Mouse (Mus musculus): ENCODE measurements at regions not wholly inside any gene's neighbourhood (a gene's known extent, or its start where the extent isn't known, plus 50 kb on each side); places are given as distances from the start of the nearest gene placed in this dataset.

DNA sequence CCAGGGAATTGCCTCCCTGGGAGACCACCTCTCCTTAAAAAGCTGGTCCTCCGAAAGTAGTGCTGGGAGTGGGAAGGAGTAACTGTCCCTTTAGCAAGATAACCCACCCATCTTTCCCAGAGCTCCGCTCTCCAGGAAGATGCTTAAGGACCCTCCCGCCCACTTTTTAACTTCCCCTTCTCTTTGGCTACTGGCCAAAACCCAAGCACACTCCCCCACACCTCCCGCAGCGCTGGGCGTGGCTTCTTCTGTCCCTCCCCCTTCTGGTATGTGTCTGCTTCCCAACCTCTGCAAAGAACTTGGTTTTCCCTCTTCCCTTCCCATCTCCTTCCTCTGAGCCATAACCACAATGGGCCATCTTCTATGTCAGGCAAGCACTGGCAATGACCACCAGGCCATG, 85.4 kb downstream of the Rpap3 start:
- DNase-seq (ENCODE audit: low spot score) = no peak

DNA sequence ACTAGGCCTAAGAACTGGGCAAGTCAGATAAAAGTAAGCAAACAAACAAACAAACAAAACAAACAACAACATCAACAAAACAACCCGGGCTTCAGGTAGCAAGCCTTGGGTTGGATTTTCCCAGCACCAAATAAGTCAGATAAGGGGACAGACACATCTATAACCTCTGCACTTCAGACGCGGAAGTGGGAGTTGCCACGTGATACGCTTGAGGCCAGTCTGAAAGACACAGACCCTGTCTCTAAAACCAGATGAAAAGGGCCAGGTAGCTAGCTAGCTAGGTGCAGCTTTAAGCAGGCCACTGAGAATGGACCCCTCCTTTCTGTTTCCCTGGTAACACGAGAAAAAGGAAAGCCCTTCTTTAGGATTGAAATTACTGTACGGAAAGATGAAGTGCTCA, 85.9 kb downstream of the Rpap3 start:
- DNase-seq (ENCODE audit: low spot score) = no peak

DNA sequence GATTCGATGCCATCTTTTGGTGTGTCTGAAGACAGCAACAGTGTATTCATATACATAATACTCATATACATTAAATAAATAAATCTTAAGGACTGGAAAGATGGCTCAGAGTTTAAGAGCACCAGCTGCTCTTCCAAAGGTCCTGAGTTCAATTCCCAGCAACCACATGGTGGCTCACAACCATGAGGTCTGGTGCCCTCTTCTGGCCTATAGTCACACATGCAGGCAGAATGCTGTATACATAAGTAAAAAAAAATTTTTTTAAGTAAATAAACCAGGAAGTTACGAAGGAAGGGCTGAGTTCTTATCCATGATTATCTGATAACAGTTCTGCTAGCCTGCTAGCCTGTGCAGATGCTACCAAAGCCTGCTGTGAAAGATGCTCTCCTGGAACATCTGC, 93.3 kb downstream of the Rpap3 start:
- DNase-seq (ENCODE audit: low spot score) = no peak

GRCm38 (mm10) chr15:97610767-97611166, 94.9 kb downstream of the Rpap3 start:
- no peak for DNase-seq (ENCODE audit: low spot score)

DNA sequence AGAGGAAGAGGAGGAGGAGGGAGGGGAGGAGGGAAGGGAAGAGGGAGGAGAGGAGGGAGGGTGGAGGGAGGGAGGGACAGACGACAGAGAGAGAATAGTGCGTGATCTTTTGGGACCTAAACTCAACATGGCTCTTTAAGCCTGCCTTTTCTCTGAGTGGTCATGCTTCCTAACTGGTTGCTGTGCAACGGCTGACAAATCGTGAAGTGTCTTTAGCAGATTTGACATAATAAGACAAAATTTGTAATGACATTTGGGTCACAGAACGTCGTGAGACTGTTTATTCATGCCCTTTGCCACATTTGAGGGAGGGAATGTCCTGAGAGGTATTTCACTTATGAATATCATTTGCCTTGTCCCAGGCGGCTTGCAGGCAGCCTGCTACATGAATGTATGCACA, 96.1 kb downstream of the Rpap3 start:
- DNase-seq (ENCODE audit: low spot score) = no peak

GRCm38 (mm10) chr15:97608651-97609050, 97.0 kb downstream of the Rpap3 start:
- DNase-seq (ENCODE audit: low spot score) = no peak

DNA sequence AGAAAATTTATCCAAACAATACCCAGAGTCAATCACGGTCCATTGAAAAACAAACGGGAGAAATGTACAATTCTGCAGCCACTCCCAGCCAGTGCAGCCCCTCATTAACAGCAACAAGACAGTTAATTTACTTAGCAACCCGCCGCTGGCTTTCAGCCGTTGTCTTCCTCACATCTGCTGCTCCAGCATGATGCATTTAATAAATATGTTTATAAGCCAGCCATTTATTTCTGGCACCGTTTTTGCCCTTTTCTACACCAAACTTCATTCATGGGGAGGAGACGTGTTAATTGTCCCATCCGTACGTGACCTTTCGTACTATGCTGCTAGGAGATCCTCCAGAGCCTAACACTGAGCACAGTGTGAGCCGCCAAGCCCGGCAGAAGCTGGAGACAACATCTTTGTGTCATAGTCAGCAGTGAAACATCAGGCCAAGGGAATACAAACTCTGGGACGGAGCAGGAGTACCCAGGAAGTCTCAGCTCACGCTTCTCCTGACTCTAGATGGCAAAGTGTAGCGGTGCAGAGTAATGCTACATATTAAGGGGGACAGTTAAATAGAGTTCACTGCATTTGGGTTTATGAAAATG, 97.9 kb downstream of the Rpap3 start:
- no peak for DNase-seq (ENCODE audit: low spot score)

DNA sequence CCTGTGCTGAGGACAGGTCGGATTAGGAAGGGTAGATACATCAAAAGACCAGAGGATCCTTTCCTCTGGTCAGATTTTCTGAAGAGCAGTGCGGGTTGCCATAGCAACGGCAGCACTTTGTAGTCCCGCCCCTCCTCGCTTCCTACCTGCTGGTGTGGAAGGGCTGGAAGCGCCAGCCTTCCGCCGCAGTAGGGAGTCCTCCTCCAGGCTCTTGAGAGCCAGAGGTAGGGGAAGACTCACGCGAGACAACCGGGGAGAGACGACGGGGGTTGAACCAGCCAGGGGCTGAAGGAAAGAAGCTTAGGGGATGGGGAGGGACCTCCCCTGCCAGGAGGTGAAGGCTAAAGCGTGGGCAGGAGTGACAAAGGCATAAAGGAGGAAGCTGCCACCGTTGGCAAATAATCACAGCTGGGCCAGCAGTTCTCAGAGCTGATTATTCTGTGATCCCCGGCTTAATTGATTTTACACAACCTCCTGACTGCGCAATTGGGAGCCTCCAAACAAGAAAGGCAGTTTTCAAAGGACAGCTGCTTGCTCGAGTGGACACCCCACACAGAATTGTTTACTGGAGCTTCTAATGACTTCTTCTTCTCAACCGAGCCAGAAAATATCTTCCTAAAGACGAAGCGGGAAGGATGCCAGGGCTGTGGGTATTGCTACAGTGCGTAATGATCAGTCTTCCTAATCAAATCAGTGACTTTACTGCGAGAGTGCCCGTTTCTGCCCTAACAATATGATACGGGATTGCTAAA, 98.8 kb downstream of the Rpap3 start:
- no peak for DNase-seq (ENCODE audit: low spot score)

DNA sequence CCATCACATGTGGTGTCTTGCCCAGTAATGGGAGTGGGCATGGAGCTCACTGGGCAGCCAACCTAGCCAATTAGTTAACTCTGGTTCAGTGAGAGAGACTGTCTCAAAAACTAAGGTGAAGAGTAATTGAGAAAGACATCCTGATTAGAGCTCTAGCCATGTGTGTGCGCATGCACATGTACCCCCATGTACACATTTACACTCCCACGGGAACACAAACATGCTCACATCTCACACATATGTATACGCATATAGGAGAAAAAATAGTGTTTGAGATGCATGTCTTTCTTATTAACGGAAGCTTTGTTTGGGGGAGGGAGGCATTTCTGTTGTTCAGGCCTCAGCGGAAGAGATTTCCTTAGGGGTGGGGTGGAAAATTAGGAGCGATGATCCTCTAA, 99.4 kb downstream of the Rpap3 start:
- DNase-seq (ENCODE audit: low spot score) = no peak

DNA sequence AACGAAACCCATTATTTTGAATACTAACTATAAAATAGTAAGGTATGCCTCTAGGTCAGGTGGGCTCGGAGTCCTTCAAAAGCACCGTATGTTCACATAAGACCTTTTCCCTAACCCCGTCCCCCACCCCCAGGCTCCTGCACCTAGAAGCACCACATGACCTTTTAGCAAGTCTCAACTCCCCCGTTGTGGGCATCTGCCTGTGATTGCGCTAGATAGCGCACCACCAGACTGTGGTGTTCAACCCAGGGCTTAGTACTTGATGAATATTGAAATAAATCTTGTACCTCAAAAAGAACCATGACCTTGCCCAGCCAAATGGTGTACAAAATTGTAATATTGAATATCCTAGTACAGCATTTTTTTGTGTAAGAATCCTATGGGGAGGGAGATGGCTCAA, 99.8 kb downstream of the Rpap3 start:
- no peak for DNase-seq (ENCODE audit: low spot score)

DNA sequence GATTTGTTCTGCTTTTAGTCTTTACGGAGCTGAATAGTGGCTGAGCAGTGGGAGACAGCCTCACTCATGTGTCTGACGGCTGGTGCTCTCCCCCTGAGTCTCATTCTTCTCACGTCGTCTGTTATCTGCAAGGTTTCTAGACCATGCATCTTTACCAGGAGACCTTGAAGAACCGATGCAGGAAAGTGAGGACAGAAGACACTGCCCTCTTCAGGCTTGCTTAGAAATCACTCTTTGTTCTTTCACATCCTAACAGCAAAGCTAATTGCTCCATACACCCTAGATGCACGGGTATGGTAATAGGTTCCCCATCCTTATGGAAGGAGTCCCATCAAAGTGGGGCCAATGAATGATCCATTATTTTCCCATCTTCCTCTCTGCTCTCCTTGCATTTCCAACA, 102.1 kb downstream of the Rpap3 start:
- no peak for DNase-seq (ENCODE audit: low spot score)

GRCm38 (mm10) chr15:97598270-97598669, 107.4 kb downstream of the Rpap3 start:
- DNase-seq (ENCODE audit: low spot score) = no peak

DNA sequence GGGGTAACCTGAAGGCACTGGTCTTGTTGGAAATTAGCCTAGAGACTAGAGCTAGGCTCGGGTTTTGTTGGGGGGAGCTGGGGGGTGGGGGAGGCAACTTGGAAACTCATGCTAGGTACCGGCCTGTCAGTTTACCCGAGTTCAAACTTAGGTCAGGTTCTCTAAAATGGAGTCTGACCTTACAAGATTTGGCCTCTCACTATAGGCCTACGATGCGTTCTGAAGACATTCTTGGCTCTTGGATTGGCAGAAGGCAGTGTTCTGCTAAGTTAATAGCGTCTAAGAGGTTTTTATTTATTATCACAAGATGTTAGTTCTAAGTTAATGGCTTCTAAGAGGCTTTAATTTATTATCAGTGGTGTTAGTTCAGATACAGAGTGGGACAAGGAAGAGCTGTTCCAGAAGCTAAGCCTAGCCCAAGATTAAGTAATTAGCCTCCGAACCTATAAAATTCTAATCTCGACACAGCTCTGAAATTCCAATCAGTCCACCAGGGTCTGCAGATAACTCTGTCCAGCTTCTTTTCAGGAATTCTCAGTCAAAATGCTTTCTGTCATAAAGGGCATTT, 109.0 kb downstream of the Rpap3 start:
- DNase-seq (ENCODE audit: low spot score) = no peak

- DNase-seq (ENCODE audit: low spot score) = no peak
Measured at GRCm38 (mm10) chr15:97595284-97595796, 110.3 kb downstream of the Rpap3 start.

DNA sequence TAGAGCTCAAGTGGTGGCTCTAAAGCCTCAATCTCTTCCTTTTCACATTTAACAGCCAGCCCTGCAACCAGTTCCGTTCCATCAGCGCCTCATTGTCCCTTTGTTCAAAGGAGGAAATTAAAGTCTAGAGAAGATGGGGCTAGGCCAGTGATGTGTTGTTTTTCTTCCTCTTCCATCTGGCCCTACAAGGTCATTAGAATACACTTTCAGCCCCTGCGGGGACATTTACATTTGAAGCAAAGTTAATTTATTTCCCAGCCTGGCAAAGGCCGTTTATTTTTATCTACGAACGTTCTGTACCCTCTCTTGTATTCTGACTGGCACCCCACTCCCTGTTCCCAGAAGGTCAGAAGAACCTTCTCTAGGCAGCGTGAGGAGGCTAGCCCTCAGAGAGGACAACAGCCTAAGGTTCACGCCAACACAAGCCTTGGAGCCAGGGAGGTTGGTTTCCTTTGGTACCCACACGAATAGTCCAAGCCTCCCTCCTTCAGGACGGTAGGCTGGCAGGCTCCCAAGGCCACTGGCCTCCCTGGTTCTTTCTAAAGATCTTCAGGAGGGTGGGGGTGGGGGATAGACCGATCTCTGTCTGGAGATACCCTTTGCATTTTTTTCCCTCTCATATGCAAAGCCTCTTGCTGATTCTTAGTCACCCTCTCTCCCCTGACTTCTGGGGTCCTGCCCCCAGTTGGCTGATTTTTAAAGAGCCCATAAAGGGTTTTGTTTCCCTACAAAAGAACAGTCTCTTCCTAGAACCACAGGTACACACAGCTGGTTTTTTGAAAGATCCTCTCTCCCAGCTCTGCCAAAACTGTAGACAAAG, 111.6 kb downstream of the Rpap3 start:
- DNase-seq (ENCODE audit: low spot score) = no peak

DNA sequence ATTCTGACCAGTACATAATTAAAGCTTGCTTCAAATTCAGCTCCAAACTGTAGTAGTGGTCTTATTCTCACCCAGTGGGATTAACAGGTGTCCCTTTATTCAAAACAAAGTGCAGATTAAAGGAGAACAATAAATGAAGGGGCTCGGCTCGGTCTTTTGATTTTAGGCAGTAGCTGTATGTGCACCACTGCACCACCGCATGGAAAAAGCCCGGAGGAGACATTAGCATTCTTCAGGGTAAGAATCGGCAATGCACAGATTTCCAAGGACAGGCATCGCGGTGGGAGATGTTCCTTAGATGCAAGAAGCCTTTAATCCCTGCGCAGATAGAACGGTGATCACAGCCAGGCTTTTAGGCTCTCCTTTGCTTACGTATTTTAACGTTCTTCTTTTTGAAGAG, 112.8 kb downstream of the Rpap3 start:
- DNase-seq (ENCODE audit: low spot score) = no peak

DNA sequence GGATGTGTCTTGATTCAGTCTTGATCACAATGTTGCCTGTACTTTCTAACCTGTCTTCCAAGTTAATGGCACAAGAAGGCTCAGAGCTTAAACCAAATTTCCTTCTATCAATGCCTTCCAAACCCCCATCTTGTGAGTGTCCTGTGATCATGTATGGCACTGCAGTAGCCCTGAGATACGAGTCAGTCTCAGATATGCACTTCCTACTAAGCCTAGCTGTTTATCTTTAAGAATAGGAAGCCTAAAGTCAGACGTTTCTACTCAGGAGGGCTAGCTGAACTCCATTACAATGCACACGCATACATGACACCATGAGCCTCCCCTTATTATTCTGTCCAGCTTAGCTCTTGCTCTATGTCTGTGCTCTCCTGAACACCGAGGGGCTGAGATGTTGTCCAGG, 114.2 kb downstream of the Rpap3 start:
- DNase-seq (ENCODE audit: low spot score) = no peak

- no peak for DNase-seq (ENCODE audit: low spot score)
Measured at GRCm38 (mm10) chr15:97590732-97591292, 114.8 kb downstream of the Rpap3 start.

DNA sequence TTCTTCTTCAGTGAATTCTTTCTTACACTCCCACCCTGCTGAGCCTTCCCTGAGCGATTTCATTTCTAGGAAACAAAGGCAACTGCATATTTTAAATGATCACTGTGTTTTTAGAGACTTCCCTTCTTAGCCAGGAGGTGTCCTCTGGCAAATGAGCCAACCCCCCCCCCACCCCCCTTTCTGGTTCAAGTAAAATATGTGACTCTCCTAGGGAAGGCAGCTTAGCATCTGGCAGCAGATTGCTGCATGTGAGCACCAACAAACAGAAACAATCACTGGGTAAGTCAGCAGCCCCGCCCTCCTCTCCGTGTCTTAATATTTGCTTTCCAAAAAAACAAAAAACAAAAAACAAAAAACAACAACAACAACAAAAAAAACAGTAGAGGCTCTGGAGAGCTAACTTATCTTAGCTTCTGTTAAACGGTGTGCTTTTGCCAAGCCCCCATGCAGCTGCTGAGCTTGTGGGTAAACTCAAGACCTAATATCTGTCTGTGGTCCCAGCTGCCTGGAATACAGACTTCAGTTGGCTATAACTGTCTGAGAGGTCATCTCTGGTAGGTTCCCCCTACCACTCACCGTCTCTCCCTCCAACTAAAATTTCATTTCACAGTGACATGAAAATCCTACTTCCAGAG, 117.9 kb downstream of the Rpap3 start:
- DNase-seq (ENCODE audit: low spot score) = no peak

DNA sequence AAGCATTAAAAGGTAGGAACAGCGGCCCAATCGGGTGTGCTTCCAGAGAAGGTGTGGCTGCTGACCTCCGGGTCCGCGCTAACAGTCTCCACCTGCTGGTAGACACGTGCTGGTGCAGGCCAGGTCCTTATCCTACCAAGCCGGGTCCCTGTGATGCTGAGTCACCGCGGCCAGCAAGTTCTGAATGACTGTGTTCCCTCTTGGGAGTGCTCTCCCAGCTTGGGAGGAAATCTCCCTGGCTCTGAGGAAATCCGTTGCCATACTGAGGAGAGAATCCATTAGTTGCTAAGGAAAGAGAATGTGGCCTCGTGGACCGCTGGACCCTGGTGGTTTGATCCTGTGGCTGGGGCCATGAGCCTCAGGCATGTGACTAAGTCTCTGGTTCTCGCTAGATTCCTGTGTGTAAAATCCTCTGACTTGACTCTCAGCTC, 123.9 kb downstream of the Rpap3 start:
- peak; percentile 67 for DNase-seq (ENCODE audit: low spot score)

GRCm38 (mm10) chr15:97580726-97581125, 124.9 kb downstream of the Rpap3 start:
- no peak for DNase-seq (ENCODE audit: low spot score)

- DNase-seq (ENCODE audit: low spot score) = no peak
Measured at GRCm38 (mm10) chr15:97578046-97578445, 127.6 kb downstream of the Rpap3 start.

Data from urinary bladder, postnatal 10 days (tissue).